Mouse (Mus musculus) ES-E14 (cell line): ENCODE data around the gene Tesc. TPM values are rescaled to one million over a fixed set of nuclear protein-coding genes. Genes with fewer than 3 reads are reported as not detected.
A peak's percentile ranks its signal among the peaks of the same experiment; 100 is the strongest.

Source experiments
- DNase-seq: peaks from one replicate; pipeline ENCODE4 v3.0.0-alpha.2; 2013; ENCODE audit warnings: low read depth, low spot score
- H3K27ac ChIP-seq: 2 replicates; pipeline ENCODE4 v1.5.1; 2012; ENCODE audit warnings: low read depth, mild to moderate bottlenecking, low read length, moderate library complexity, mixed read lengths; ENCODE audit not compliant: poor library complexity, insufficient read depth, severe bottlenecking
- H3K36me3 ChIP-seq: 2 replicates; pipeline ENCODE4 v1.6.1; 2012; ENCODE audit warnings: mild to moderate bottlenecking, low read length, moderate library complexity, mixed read lengths; ENCODE audit not compliant: control insufficient read depth, poor library complexity, insufficient read depth, severe bottlenecking
- H3K4me1 ChIP-seq, 2 experiments: fragments of 150-350 bp in 1 of 2; sonication (generic) in 1 of 2; 2 replicates each; pipeline ENCODE4 v1.6.1; 2012; ENCODE audit warnings: low read length in 2 of 2, mild to moderate bottlenecking in 1 of 2, mixed read lengths in 1 of 2; ENCODE audit not compliant: control insufficient read depth in 2 of 2, insufficient read depth in 2 of 2, poor library complexity in 1 of 2
- H3K4me3 ChIP-seq, 2 experiments: fragments of 150-350 bp in 1 of 2; sonication (generic) in 1 of 2; 2 replicates each; pipeline ENCODE4 v1.5.1; 2012; ENCODE audit warnings: low read length in 2 of 2, low read depth in 1 of 2, mild to moderate bottlenecking in 1 of 2, mixed read lengths in 1 of 2; ENCODE audit not compliant: insufficient read depth in 1 of 2, poor library complexity in 1 of 2, severe bottlenecking in 1 of 2
- H3K9ac ChIP-seq: 2 replicates; pipeline ENCODE4 v1.6.1; 2012; ENCODE audit warnings: low read depth, mild to moderate bottlenecking, low read length, mixed read lengths; ENCODE audit not compliant: poor library complexity, insufficient read depth, severe bottlenecking
- H3K9me3 ChIP-seq: fragments of 150-350 bp; sonication (generic); 2 replicates; pipeline ENCODE4 v1.6.1; 2012; ENCODE audit warnings: low read depth, mild to moderate bottlenecking, low read length; ENCODE audit not compliant: control insufficient read depth, insufficient read depth
- CHD2 ChIP-seq: IDR thresholded peaks from 2 replicates; pipeline ENCODE4 v1.6.1; 2014; ENCODE audit warnings: mild to moderate bottlenecking, low read depth, low read length, inconsistent platforms
- HCFC1 ChIP-seq: IDR thresholded peaks from 2 replicates; pipeline ENCODE4 v1.6.1; 2012; ENCODE audit warnings: low read length, inconsistent platforms, borderline replicate concordance; ENCODE audit not compliant: insufficient read depth
- MAFK ChIP-seq: IDR thresholded peaks from 2 replicates; pipeline ENCODE4 v1.6.1; 2014; ENCODE audit warnings: mild to moderate bottlenecking, low read depth, low read length, inconsistent platforms; ENCODE audit not compliant: insufficient read depth
- ZC3H11A ChIP-seq: IDR thresholded peaks from 2 replicates; pipeline ENCODE4 v1.6.1; 2012; ENCODE audit warnings: low read depth, mild to moderate bottlenecking, inconsistent platforms, low read length, borderline replicate concordance
- ZNF384 ChIP-seq: IDR thresholded peaks from 2 replicates; pipeline ENCODE4 v1.6.1; 2012; ENCODE audit warnings: low read depth, low read length, inconsistent platforms
- in situ Hi-C, 2 experiments: fragments of 600-800 bp; cut with MboI; formaldehyde crosslinking; loops; one replicate each; pipeline ENCODE4 v1.15.1; 2025; ENCODE audit warnings: low sequenced_read_pairs in 2 of 2, inconsistent platforms in 1 of 2; ENCODE audit not compliant: unreplicated experiment in 2 of 2
- total RNA-seq: library from RNA; depleted of rRNA; stranded (reverse); fragments of 300-350 nt; gene quantifications from 2 replicates; pipeline ENCODE4 v1.2.3, GENCODE M21; 2012

Gene Tesc
- total RNA-seq, 1 experiment = 3.1 TPM

DNA sequence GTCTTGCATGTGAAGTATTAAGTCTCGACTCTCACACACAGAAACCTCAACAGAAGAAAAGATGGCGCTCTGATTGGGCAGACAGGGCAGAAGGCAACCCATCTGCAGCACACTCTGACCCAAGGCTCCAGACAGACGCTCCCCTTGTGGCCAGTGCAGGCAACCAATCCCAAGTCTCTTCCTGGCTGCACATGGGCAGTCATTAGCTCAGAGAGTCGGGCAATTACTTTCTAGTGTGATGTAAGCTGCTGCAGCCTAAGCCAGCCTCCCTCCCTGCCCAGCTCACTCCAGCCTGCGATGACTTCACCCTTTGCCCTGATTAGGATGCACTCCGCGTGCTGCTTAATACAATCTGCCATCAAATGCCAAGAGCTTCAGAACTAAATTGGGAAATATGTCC, 61.6 kb downstream of the Tesc start:
- Histone ChIP-seq H3K9me3 (no peaks in the 10 kb centered on the region), H3K4me3 (no peak overlapping the region), H3K36me3 (peaks cover 31% of the 10 kb centered on the region; the same call in 1 of the 2 replicates), H3K27ac (no peak overlapping the region), H3K4me1 (no peaks in the 10 kb centered on the region), H3K9ac (no peak overlapping the region)
- in situ Hi-C loops = no loop called here
- no peak for TF ChIP-seq ZNF384
- no peak for TF ChIP-seq MAFK
- no peak for TF ChIP-seq ZC3H11A
- TF ChIP-seq HCFC1 = no peak
- no peak for TF ChIP-seq CHD2
- DNase-seq = no peak

DNA sequence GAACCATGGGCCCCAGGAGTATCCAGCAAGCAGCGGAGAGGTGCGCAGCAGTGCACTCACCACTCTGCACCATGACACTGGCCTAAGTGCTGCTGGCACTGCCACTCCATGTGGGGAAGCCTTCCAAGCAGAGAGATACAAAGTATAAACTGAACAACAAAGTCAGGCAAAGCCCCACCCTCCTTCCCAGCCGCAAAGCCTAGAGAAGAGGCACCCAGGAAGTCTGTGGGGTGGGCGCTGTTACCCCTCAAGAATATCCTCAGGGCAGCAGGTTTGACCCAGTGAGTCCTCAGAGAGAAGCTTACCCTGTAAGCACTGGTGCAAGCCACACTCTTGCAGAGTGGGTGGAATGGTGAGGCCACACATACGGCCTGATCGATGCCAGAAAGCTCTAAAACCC, 62.6 kb downstream of the Tesc start:
- DNase-seq = no peak
- in situ Hi-C loops = no loop called here

DNA sequence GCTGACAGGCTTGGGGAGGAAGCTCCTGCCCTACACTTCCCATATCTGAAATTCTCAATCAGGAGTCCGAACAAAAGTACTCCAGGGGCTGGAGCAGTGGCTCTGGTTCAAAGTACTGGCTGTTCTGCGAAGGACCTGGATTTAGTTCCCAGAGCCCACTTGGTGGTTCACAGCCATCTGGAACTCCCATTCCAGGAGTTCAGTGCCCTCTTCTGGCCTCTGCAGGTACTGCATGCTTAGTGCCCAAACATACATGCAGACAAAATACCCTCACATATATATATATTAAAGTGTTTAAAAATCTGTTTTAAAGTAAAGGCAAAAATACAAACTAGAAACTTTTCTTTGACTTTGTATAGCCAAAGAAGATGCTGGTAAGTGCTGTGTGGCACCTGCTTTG, 63.3 kb downstream of the Tesc start:
- H3K4me3 ChIP-seq = no peak overlapping the region
- DNase-seq = peak; percentile 44
- H3K9me3 ChIP-seq = no peaks in the 10 kb centered on the region
- H3K9ac ChIP-seq = no peak overlapping the region
- H3K4me1 ChIP-seq = no peaks in the 10 kb centered on the region
- TF ChIP-seq ZC3H11A (no peak), CHD2 (no peak), ZNF384 (no peak), HCFC1 (no peak), MAFK (no peak)
- in situ Hi-C loops = no loop called here
- peaks cover 29% of the 10 kb centered on the region for H3K36me3 ChIP-seq
- H3K27ac ChIP-seq = no peak overlapping the region

More for the DNA sequence above, 62.6 kb downstream of the Tesc start:
- Histone ChIP-seq H3K4me3 (no peak overlapping the region), H3K36me3 (peaks cover 29% of the 10 kb centered on the region; the same call in 1 of the 2 replicates), H3K9ac (no peak overlapping the region; the same call in 1 of the 2 replicates), H3K9me3 (no peaks in the 10 kb centered on the region), H3K27ac (no peak overlapping the region), H3K4me1 (no peaks in the 10 kb centered on the region)
- TF ChIP-seq MAFK = no peak
- TF ChIP-seq ZC3H11A = no peak
- TF ChIP-seq CHD2 = no peak
- no peak for TF ChIP-seq HCFC1
- TF ChIP-seq ZNF384 = no peak

DNA sequence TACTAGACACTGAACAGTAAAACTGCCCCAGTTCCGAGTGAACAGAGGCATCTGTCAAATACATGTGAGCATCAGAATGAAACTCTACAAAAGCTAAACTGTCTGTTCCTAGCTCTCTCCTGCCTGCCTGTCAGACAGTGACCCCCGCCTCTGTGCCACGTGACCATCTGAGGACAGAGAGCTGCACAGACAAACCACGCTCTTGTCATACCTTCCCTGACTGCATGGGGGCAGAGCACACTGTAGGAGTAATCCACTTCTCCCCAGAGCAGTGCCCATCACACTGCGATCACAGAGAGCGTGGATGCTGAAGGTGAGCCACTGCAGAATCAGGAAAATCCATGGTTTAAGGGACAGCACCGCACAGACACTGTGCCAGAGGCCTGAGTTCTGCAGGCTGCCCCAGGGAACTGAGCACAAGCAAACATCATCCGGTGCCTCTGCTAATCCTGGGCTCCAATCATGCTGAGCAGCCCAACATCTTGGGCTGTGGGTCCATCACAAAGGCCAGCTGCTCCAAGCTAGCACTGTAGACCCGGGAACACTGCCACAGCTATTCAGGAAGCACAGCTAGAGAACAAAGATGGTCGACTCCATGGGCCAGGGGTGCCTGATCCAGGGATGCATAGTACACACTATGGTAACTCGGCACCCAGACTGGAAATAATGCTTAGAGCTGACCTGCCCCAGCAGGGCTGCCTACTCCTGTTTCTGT, 65.9 kb downstream of the Tesc start:
- Histone ChIP-seq H3K36me3 (peaks cover 26% of the 10 kb centered on the region), H3K4me3 (no peak overlapping the region), H3K9me3 (no peaks in the 10 kb centered on the region), H3K27ac (no peak overlapping the region), H3K4me1 (no peaks in the 10 kb centered on the region), H3K9ac (no peak overlapping the region)
- DNase-seq = peak; percentile 25
- TF ChIP-seq ZNF384 (no peak), CHD2 (no peak), HCFC1 (no peak), MAFK (no peak), ZC3H11A (no peak)
- in situ Hi-C loops = no loop called here
